Mouse (Mus musculus): Measurements from ENCODE around the gene Aar2.
A peak's percentile ranks its signal among the peaks of the same experiment; 100 is the strongest.

Gene Aar2

GRCm38 (mm10) chr2:156569261-156569660 lies 21.9 kb downstream of the Aar2 start:
- no peak for DNase-seq

GRCm38 (mm10) chr2:156571521-156571920 lies 24.1 kb downstream of the Aar2 start:
- no peak for DNase-seq

- no peak for DNase-seq
These were observed 29.6 kb downstream of the Aar2 start for GRCm38 (mm10) chr2:156576850-156577587.

- DNase-seq, result no peak
These were observed 33.1 kb downstream of the Aar2 start for GRCm38 (mm10) chr2:156580507-156580906.

GRCm38 (mm10) chr2:156581244-156581643 lies 33.9 kb downstream of the Aar2 start:
- DNase-seq, result peak; percentile 34

GRCm38 (mm10) chr2:156582887-156583286 lies 35.5 kb downstream of the Aar2 start:
- no peak for DNase-seq

- DNase-seq, result peak; percentile 25
These were observed 36.9 kb downstream of the Aar2 start for GRCm38 (mm10) chr2:156584154-156584796.

GRCm38 (mm10) chr2:156584797-156585471 lies 37.5 kb downstream of the Aar2 start:
- peak; percentile 19 for DNase-seq

GRCm38 (mm10) chr2:156589481-156589880 lies 42.1 kb downstream of the Aar2 start:
- peak; percentile 46 for DNase-seq

GRCm38 (mm10) chr2:156594987-156595490 lies 47.7 kb downstream of the Aar2 start:
- no peak for DNase-seq

- DNase-seq, result no peak
These were observed 55.2 kb downstream of the Aar2 start for GRCm38 (mm10) chr2:156602581-156602980.

GRCm38 (mm10) chr2:156603671-156604070 lies 56.3 kb downstream of the Aar2 start:
- DNase-seq, result no peak

GRCm38 (mm10) chr2:156605144-156605543 lies 57.8 kb downstream of the Aar2 start:
- DNase-seq, result no peak

GRCm38 (mm10) chr2:156605971-156606370 lies 58.6 kb downstream of the Aar2 start:
- no peak for DNase-seq

GRCm38 (mm10) chr2:156613081-156613540 lies 65.7 kb downstream of the Aar2 start:
- DNase-seq, result peak; percentile 86

- peak; percentile 53 for DNase-seq
These were observed 66.3 kb downstream of the Aar2 start, which contains the start of gene Dlgap4 for GRCm38 (mm10) chr2:156613541-156614257. Gene Dlgap4, plus strand, starts transcription at chr2:156613705.

- peak; percentile 59 for DNase-seq
These were observed 66.8 kb downstream of the Aar2 start for GRCm38 (mm10) chr2:156614258-156614556.

- peak; percentile 55 for DNase-seq
These were observed 67.6 kb downstream of the Aar2 start for GRCm38 (mm10) chr2:156614661-156615654.

GRCm38 (mm10) chr2:156616513-156616912 lies 69.1 kb downstream of the Aar2 start:
- no peak for DNase-seq

- DNase-seq, result no peak
These were observed 70.2 kb downstream of the Aar2 start for GRCm38 (mm10) chr2:156617536-156617935.

Measured in cerebellum, adult 11-12 months (tissue).